Mouse (Mus musculus): ENCODE results near the gene Tmem47.

DNA sequence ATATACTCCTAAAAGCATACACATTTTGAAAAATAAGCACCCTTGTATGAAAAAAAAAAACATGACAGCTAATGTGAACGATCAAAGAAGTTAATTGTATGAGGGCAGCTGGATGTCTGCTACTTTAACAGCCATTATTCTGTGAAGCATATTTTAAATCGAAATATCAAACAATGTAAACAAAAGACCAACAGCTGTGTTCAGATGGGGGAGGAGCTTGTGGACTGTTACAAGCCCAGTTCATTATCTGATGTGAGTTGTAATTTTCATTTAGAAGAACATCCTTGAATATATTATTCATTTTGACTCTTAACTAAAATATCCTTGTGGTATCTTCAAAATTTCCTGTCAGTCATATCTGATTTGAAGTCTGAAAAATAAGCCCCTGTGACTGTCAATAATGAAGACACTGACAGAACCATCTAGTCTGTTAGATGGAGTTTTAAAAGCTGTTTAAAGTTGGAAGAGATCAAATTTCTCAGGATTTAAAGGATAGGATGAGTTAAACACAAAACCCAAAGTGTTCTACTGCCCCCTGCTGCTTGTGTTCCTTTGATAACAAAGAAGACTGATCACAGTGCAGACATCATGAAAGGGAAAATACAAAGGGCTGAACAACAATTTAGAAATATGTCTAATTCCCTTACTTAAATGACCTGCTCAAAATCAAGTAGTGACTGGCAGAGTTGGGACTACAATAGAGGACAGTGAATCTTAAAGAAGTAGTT lies 14.7 kb downstream of the Tmem47 start:
- TF ChIP-seq CTCF (IDR thresholded peaks at IDR 0.05; ENCODE audit: low read depth), result no peak
- no peak for TF ChIP-seq EP300 (IDR thresholded peaks at IDR 0.05; ENCODE audit: low read depth)
